ENCODE assay signal across 8 mouse cellular contexts in genomic region chr16:8672350-8672687, GRCm38 (mm10). TPM values are rescaled to one million over a fixed set of nuclear protein-coding genes. Genes with fewer than 3 reads are reported as not detected.
DNase-seq lines count a peak whose midpoint lies in the region; ATAC-seq and TF ChIP-seq lines count a peak whose summit lies in the region.

No protein-coding gene starts in this region.

- TF ChIP-seq POLR2A in kidney, adult 2 months (IDR thresholded peaks at IDR 0.05; ENCODE audit: low read depth, low read length) = no peak
- no peak for TF ChIP-seq POLR2A in bone marrow, adult 2 months (IDR thresholded peaks at IDR 0.05; ENCODE audit: borderline replicate concordance, control insufficient read depth, low read depth, low read length)

- peak overlapping the region; percentile 74 for H3K4me3 ChIP-seq in kidney, adult 2 months (ENCODE audit: insufficient read depth, low read depth, low read length)
- H3K4me3 ChIP-seq in bone marrow, adult 2 months (replicated peaks; ENCODE audit: control insufficient read depth, low read depth, low read length) = peak overlapping the region; percentile 70
- peak overlapping the region; percentile 71 for H3K4me3 ChIP-seq in hindbrain, embryonic 11.5 days (ENCODE audit: low read depth, low read length)
- H3K4me3 ChIP-seq in midbrain, embryonic 11.5 days (ENCODE audit: low read depth, low read length) = peak overlapping the region; percentile 55

- peak overlapping the region; percentile 62 for H3K4me2 ChIP-seq in hindbrain, embryonic 11.5 days (replicated peaks; ENCODE audit: low read depth, low read length)
- H3K4me2 ChIP-seq in midbrain, embryonic 11.5 days = peak overlapping the region; percentile 50

- no peak for ATAC-seq in hindbrain, embryonic 11.5 days (ENCODE audit: low FRiP score)
- no peak for ATAC-seq in midbrain, embryonic 11.5 days (ENCODE audit: low FRiP score)
- no peak for ATAC-seq in megakaryocyte progenitor cell, adult 5-6 weeks (replicated peaks; ENCODE audit: poor library complexity)

- no peak overlapping the region for H3K27ac ChIP-seq in kidney, adult 2 months (ENCODE audit: insufficient read depth, low read depth, low read length)
- peak overlapping the region; percentile 85 for H3K27ac ChIP-seq in bone marrow, adult 2 months (ENCODE audit: control insufficient read depth, insufficient read depth, low read depth, low read length, poor library complexity)
- no peak overlapping the region for H3K27ac ChIP-seq in hindbrain, embryonic 11.5 days (ENCODE audit: low read depth, low read length)
- H3K27ac ChIP-seq in midbrain, embryonic 11.5 days (ENCODE audit: low read depth, low read length) = no peak overlapping the region; the same call in 1 of the 2 replicates

- H3K9ac ChIP-seq in hindbrain, embryonic 11.5 days (ENCODE audit: low read depth, low read length) = peak overlapping the region; percentile 83; the same call in 1 of the 2 replicates
- H3K9ac ChIP-seq in midbrain, embryonic 11.5 days (ENCODE audit: low read length) = peak overlapping the region; percentile 73

- no peaks in the 10 kb centered on the region for H3K36me3 ChIP-seq in kidney, adult 2 months (ENCODE audit: control insufficient read depth, insufficient read depth, low read length)
- H3K36me3 ChIP-seq in hindbrain, embryonic 11.5 days (ENCODE audit: control insufficient read depth, insufficient read depth, low read length) = no peaks in the 10 kb centered on the region
- no peaks in the 10 kb centered on the region for H3K36me3 ChIP-seq in midbrain, embryonic 11.5 days (ENCODE audit: control insufficient read depth, insufficient read depth, low read length)

- under 1% methylated on average over 18 of the region's 18 CpGs for WGBS in kidney, adult 2 months
- under 1% methylated on average over 18 of the region's 18 CpGs for WGBS in bone marrow, adult 2 months
- WGBS in hindbrain, embryonic 11.5 days = under 1% methylated on average over 18 of the region's 18 CpGs
- WGBS in midbrain, embryonic 11.5 days = under 1% methylated on average over 18 of the region's 18 CpGs

- peaks cover 10% of the 10 kb centered on the region; the same call in 1 of the 2 replicates for H3K4me1 ChIP-seq in kidney, adult 2 months (ENCODE audit: control insufficient read depth, insufficient read depth, low read length)
- peaks cover 10% of the 10 kb centered on the region for H3K4me1 ChIP-seq in bone marrow, adult 2 months (ENCODE audit: control insufficient read depth, insufficient read depth, low read length)
- peaks cover 8% of the 10 kb centered on the region; the same call in 1 of the 2 replicates for H3K4me1 ChIP-seq in hindbrain, embryonic 11.5 days (replicated peaks; ENCODE audit: control insufficient read depth, insufficient read depth, low read length)
- peaks cover 28% of the 10 kb centered on the region for H3K4me1 ChIP-seq in midbrain, embryonic 11.5 days (ENCODE audit: control insufficient read depth, insufficient read depth, low read length)

- TF ChIP-seq CTCF in kidney, adult 2 months (conservative IDR thresholded peaks at IDR 0.05; ENCODE audit: insufficient read depth, insufficient read length, low read depth, low read length) = no peak
- TF ChIP-seq CTCF in bone marrow, adult 2 months (IDR thresholded peaks at IDR 0.05; ENCODE audit: control insufficient read depth, insufficient read depth, low read length) = no peak

- no peaks in the 10 kb centered on the region for H3K27me3 ChIP-seq in kidney, adult 2 months (replicated peaks; ENCODE audit: control insufficient read depth, insufficient read depth, low read length)
- no peaks in the 10 kb centered on the region; the same call in 1 of the 2 replicates for H3K27me3 ChIP-seq in hindbrain, embryonic 11.5 days (ENCODE audit: control insufficient read depth, insufficient read depth, low read length)
- H3K27me3 ChIP-seq in midbrain, embryonic 11.5 days (ENCODE audit: control insufficient read depth, insufficient read depth, low read length) = peaks cover 12% of the 10 kb centered on the region

- no peak for DNase-seq in kidney, adult 2 months
- no peak for DNase-seq in kidney, adult 8-10 months
- no peak for DNase-seq in hindbrain, embryonic 11.5 days (ENCODE audit: low spot score)
- no peak for DNase-seq in midbrain, embryonic 11.5 days (ENCODE audit: low spot score, missing footprints)
- DNase-seq in layer of hippocampus, adult 9-11 months = no peak
- DNase-seq in thymus, adult 18-20 months = no peak

- no peaks in the 10 kb centered on the region for H3K9me3 ChIP-seq in hindbrain, embryonic 11.5 days (ENCODE audit: control insufficient read depth, low read length)
- H3K9me3 ChIP-seq in midbrain, embryonic 11.5 days (ENCODE audit: control insufficient read depth, low read length) = no peaks in the 10 kb centered on the region

RNA-seq across cellular contexts. Expression of gene Carhsp1, which starts 0.4 kb away (rescaled TPM):
- polyA plus RNA-seq in kidney, adult 2 months (2012; rRNA removed) = 55.0 and 56.1 TPM in 2 replicates
- 66.5 and 76.5 TPM in 2 replicates for polyA plus RNA-seq in bone marrow, adult 2 months (2011; ENCODE audit: insufficient read depth, insufficient read length, low replicate concordance, missing spikeins)
- polyA plus RNA-seq in hindbrain, embryonic 11.5 days (2014; fragmentation: Nextera tagmentation; extraction: Ambion mirVana) = 78.1 and 79.4 TPM in 2 replicates
- polyA plus RNA-seq in midbrain, embryonic 11.5 days (2014; fragmentation: Nextera tagmentation; extraction: Ambion mirVana) = 82.5 and 85.0 TPM in 2 replicates
- total RNA-seq in megakaryocyte progenitor cell, adult 5-6 weeks (2015) = 4.5 and 5.8 TPM in 2 replicates
- total RNA-seq in megakaryocyte progenitor cell, adult 5-6 weeks (2017) = 6.0 and 7.9 TPM in 2 replicates

RNA-seq across cellular contexts. Expression of gene Gm5767, which starts 8.3 kb away (rescaled TPM):
- polyA plus RNA-seq in kidney, adult 2 months (2012; rRNA removed) = 0.56 and 0.64 TPM in 2 replicates
- not detected in 2 replicates for polyA plus RNA-seq in bone marrow, adult 2 months (2011; ENCODE audit: insufficient read depth, insufficient read length, low replicate concordance, missing spikeins)
- not detected in 2 replicates for polyA plus RNA-seq in hindbrain, embryonic 11.5 days (2014; fragmentation: Nextera tagmentation; extraction: Ambion mirVana)
- polyA plus RNA-seq in midbrain, embryonic 11.5 days (2014; fragmentation: Nextera tagmentation; extraction: Ambion mirVana) = not detected in 2 replicates
- total RNA-seq in megakaryocyte progenitor cell, adult 5-6 weeks (2015) = not detected in 2 replicates
- not detected in 2 replicates for total RNA-seq in megakaryocyte progenitor cell, adult 5-6 weeks (2017)

RNA-seq across cellular contexts. Expression of gene Tmem186, which starts 34.8 kb away (rescaled TPM):
- 13.4 and 13.8 TPM in 2 replicates for polyA plus RNA-seq in kidney, adult 2 months (2012; rRNA removed)
- 8.0 TPM in 2 replicates for polyA plus RNA-seq in bone marrow, adult 2 months (2011; ENCODE audit: insufficient read depth, insufficient read length, low replicate concordance, missing spikeins)
- polyA plus RNA-seq in hindbrain, embryonic 11.5 days (2014; fragmentation: Nextera tagmentation; extraction: Ambion mirVana) = 15.8 and 20.2 TPM in 2 replicates
- 19.0 and 23.1 TPM in 2 replicates for polyA plus RNA-seq in midbrain, embryonic 11.5 days (2014; fragmentation: Nextera tagmentation; extraction: Ambion mirVana)
- total RNA-seq in megakaryocyte progenitor cell, adult 5-6 weeks (2015) = 6.7 and 8.0 TPM in 2 replicates
- total RNA-seq in megakaryocyte progenitor cell, adult 5-6 weeks (2017) = 13.5 and 17.0 TPM in 2 replicates

RNA-seq across cellular contexts. Expression of gene Pmm2, which starts 34.8 kb away (rescaled TPM):
- 64.2 and 66.6 TPM in 2 replicates for polyA plus RNA-seq in kidney, adult 2 months (2012; rRNA removed)
- polyA plus RNA-seq in bone marrow, adult 2 months (2011; ENCODE audit: insufficient read depth, insufficient read length, low replicate concordance, missing spikeins) = 23.4 and 41.4 TPM in 2 replicates
- polyA plus RNA-seq in hindbrain, embryonic 11.5 days (2014; fragmentation: Nextera tagmentation; extraction: Ambion mirVana) = 40.3 and 43.3 TPM in 2 replicates
- 36.3 and 38.0 TPM in 2 replicates for polyA plus RNA-seq in midbrain, embryonic 11.5 days (2014; fragmentation: Nextera tagmentation; extraction: Ambion mirVana)
- 42.9 and 46.5 TPM in 2 replicates for total RNA-seq in megakaryocyte progenitor cell, adult 5-6 weeks (2015)
- 49.1 and 50.9 TPM in 2 replicates for total RNA-seq in megakaryocyte progenitor cell, adult 5-6 weeks (2017)
